Mouse (Mus musculus) neural tube, embryonic 12.5 days (tissue): ENCODE results near the gene Mtf2. TPM values are rescaled to one million over a fixed set of nuclear protein-coding genes. Genes with fewer than 3 reads are reported as not detected.
"Not testable (repeated sequence)": the region's sequence is repeated elsewhere in the genome, so short reads cannot be mapped to it uniquely, and the experiment has no call there.

ENCODE experiments used
- ATAC-seq: fragments of 200-750 bp; cut with Nextera tagmentation; 2 replicates; pipeline ENCODE4 v1.8.0; 2017; ENCODE audit warnings: low read depth, mild to moderate bottlenecking, moderate TSS enrichment, moderate library complexity; ENCODE audit not compliant: low FRiP score
- H3K27ac ChIP-seq: fragments of 300-500 bp; sonication (generic); 2 replicates; pipeline ENCODE4 v1.5.1; 2016
- H3K27me3 ChIP-seq: fragments of 300-500 bp; sonication (generic); replicated peaks from 2 replicates; pipeline ENCODE4 v1.6.1; 2016; ENCODE audit warnings: mild to moderate bottlenecking
- H3K36me3 ChIP-seq: fragments of 300-500 bp; sonication (generic); 2 replicates; pipeline ENCODE4 v1.6.1; 2016; ENCODE audit warnings: mild to moderate bottlenecking
- H3K4me1 ChIP-seq: fragments of 300-500 bp; sonication (generic); 2 replicates; pipeline ENCODE4 v1.6.1; 2016
- H3K4me2 ChIP-seq: fragments of 300-500 bp; sonication (generic); replicated peaks from 2 replicates; pipeline ENCODE4 v1.6.1; 2016; ENCODE audit warnings: mild to moderate bottlenecking
- H3K4me3 ChIP-seq: fragments of 300-500 bp; sonication (generic); 2 replicates; pipeline ENCODE4 v1.5.1; 2016
- H3K9ac ChIP-seq: fragments of 300-500 bp; sonication (generic); 2 replicates; pipeline ENCODE4 v1.6.1; 2016; ENCODE audit warnings: mild to moderate bottlenecking
- H3K9me3 ChIP-seq: fragments of 300-500 bp; sonication (generic); 2 replicates; pipeline ENCODE4 v1.6.1; 2016; ENCODE audit warnings: mild to moderate bottlenecking
- WGBS: fragments of 180-500 bp; shearing (Covaris S2); methylation state at CpG from one replicate; pipeline ENCODE4 v1.1.7; 2016; 5-methylcytosine and 5-hydroxymethylcytosine counted together
- polyA plus RNA-seq: library from polyadenylated mRNA; unstranded; fragments of >200 nt; fragmentation: Nextera tagmentation; extraction: Ambion mirVana; gene quantifications from 2 replicates; pipeline ENCODE4 v1.2.1, GENCODE M21; 2016

The Mtf2 gene
- polyA plus RNA-seq: 124 and 132 TPM in 2 replicates

GRCm38 (mm10) chr5:108065465-108066411 lies at the start of gene Mtf2:
Mtf2 (plus strand) TSS chr5:108065674.
- peak within 1 kb of the TSS; percentile 89 for H3K4me3 ChIP-seq
- peak within 1 kb of the TSS; percentile 92 for H3K27ac ChIP-seq
- H3K36me3 ChIP-seq: peaks cover 17% of the 10 kb centered on the region
- no peaks in the 10 kb centered on the region for H3K27me3 ChIP-seq
- peak within 1 kb of the TSS; percentile 99 for H3K9ac ChIP-seq
- under 1% methylated on average over 59 of the region's 59 CpGs for WGBS
- H3K4me2 ChIP-seq: peak within 1 kb of the TSS; percentile 66
- 0 out of 2 replicates have a peak, but pooled peaks cover 3% of the 10 kb centered on the region for H3K9me3 ChIP-seq
- ATAC-seq: peak; percentile 96
- H3K4me1 ChIP-seq: peaks cover 3% of the 10 kb centered on the region; the same call in 1 of the 2 replicates

GRCm38 (mm10) chr5:108017232-108017631 lies 48.2 kb upstream of the Mtf2 start:
- no peak overlapping the region for H3K27ac ChIP-seq
- no peak for ATAC-seq
- 89% methylated on average over 2 of the region's 2 CpGs for WGBS
- H3K36me3 ChIP-seq: no peaks in the 10 kb centered on the region
- no peak overlapping the region for H3K4me2 ChIP-seq
- no peaks in the 10 kb centered on the region for H3K27me3 ChIP-seq
- no peak overlapping the region for H3K4me3 ChIP-seq
- no peak overlapping the region for H3K9ac ChIP-seq
- no peaks in the 10 kb centered on the region for H3K4me1 ChIP-seq
- H3K9me3 ChIP-seq: no peaks in the 10 kb centered on the region

GRCm38 (mm10) chr5:108019367-108019766 lies 46.1 kb upstream of the Mtf2 start:
- Histone ChIP-seq H3K4me1 (no peaks in the 10 kb centered on the region), H3K9ac (no peak overlapping the region), H3K4me2 (no peak overlapping the region), H3K9me3 (no peaks in the 10 kb centered on the region), H3K27me3 (no peaks in the 10 kb centered on the region), H3K36me3 (no peaks in the 10 kb centered on the region), H3K4me3 (no peak overlapping the region), H3K27ac (no peak overlapping the region)
- 26% methylated on average over 2 of the region's 2 CpGs for WGBS
- no peak for ATAC-seq

GRCm38 (mm10) chr5:108021346-108021745 lies 44.1 kb upstream of the Mtf2 start:
- Histone ChIP-seq H3K27me3 (no peaks in the 10 kb centered on the region), H3K9ac (no peak overlapping the region), H3K27ac (no peak overlapping the region), H3K36me3 (no peaks in the 10 kb centered on the region), H3K9me3 (no peaks in the 10 kb centered on the region), H3K4me1 (no peaks in the 10 kb centered on the region), H3K4me2 (no peak overlapping the region), H3K4me3 (no peak overlapping the region)
- 79% methylated on average over 3 of the region's 3 CpGs for WGBS
- ATAC-seq: no peak

GRCm38 (mm10) chr5:108028230-108028629 lies 37.2 kb upstream of the Mtf2 start:
- no peak for ATAC-seq
- Histone ChIP-seq H3K4me1 (no peaks in the 10 kb centered on the region), H3K9me3 (no peaks in the 10 kb centered on the region), H3K4me3 (no peak overlapping the region), H3K4me2 (no peak overlapping the region), H3K36me3 (no peaks in the 10 kb centered on the region), H3K27ac (no peak overlapping the region), H3K27me3 (no peaks in the 10 kb centered on the region), H3K9ac (no peak overlapping the region)
- 94% methylated on average over 4 of the region's 4 CpGs for WGBS

- H3K27ac ChIP-seq, H3K27me3 ChIP-seq, H3K4me3 ChIP-seq, H3K4me2 ChIP-seq, H3K9me3 ChIP-seq, ATAC-seq, H3K9ac ChIP-seq, H3K36me3 ChIP-seq, H3K4me1 ChIP-seq: not testable (repeated sequence)
- 89% methylated on average over 7 of the region's 7 CpGs for WGBS
These were observed 36.5 kb upstream of the Mtf2 start for GRCm38 (mm10) chr5:108028797-108029536.

GRCm38 (mm10) chr5:108029968-108030367 lies 35.5 kb upstream of the Mtf2 start:
- Histone ChIP-seq H3K9ac (no peak overlapping the region), H3K4me3 (no peak overlapping the region), H3K27ac (no peak overlapping the region), H3K36me3 (no peaks in the 10 kb centered on the region), H3K27me3 (no peaks in the 10 kb centered on the region), H3K4me2 (no peak overlapping the region), H3K4me1 (no peaks in the 10 kb centered on the region), H3K9me3 (no peaks in the 10 kb centered on the region)
- no peak for ATAC-seq
- WGBS: 89% methylated on average over 2 of the region's 2 CpGs

- no peaks in the 10 kb centered on the region for H3K27me3 ChIP-seq
- no peak for ATAC-seq
- no peak overlapping the region for H3K4me2 ChIP-seq
- no peaks in the 10 kb centered on the region for H3K4me1 ChIP-seq
- H3K9ac ChIP-seq: no peak overlapping the region
- no peaks in the 10 kb centered on the region for H3K36me3 ChIP-seq
- H3K9me3 ChIP-seq: no peaks in the 10 kb centered on the region
- no peak overlapping the region for H3K4me3 ChIP-seq
- WGBS: 94% methylated on average over 4 of the region's 4 CpGs
- H3K27ac ChIP-seq: no peak overlapping the region
These were observed 34.2 kb upstream of the Mtf2 start for GRCm38 (mm10) chr5:108031267-108031666.

- Histone ChIP-seq H3K27ac (no peak overlapping the region), H3K4me1 (no peaks in the 10 kb centered on the region), H3K9me3 (no peaks in the 10 kb centered on the region), H3K9ac (no peak overlapping the region), H3K4me2 (no peak overlapping the region), H3K27me3 (no peaks in the 10 kb centered on the region), H3K36me3 (no peaks in the 10 kb centered on the region), H3K4me3 (no peak overlapping the region)
- 33% methylated on average over 4 of the region's 4 CpGs for WGBS
- ATAC-seq: no peak
These were observed 31.3 kb upstream of the Mtf2 start for GRCm38 (mm10) chr5:108034194-108034593.

- H3K4me3 ChIP-seq: no peak overlapping the region
- H3K36me3 ChIP-seq: no peaks in the 10 kb centered on the region
- H3K9me3 ChIP-seq: no peaks in the 10 kb centered on the region
- no peak overlapping the region for H3K27ac ChIP-seq
- H3K27me3 ChIP-seq: no peaks in the 10 kb centered on the region
- WGBS: 16% methylated on average over 2 of the region's 2 CpGs
- no peak for ATAC-seq
- H3K9ac ChIP-seq: no peak overlapping the region
- H3K4me2 ChIP-seq: no peak overlapping the region
- no peaks in the 10 kb centered on the region for H3K4me1 ChIP-seq
These were observed 30.0 kb upstream of the Mtf2 start for GRCm38 (mm10) chr5:108035523-108035922.

GRCm38 (mm10) chr5:108042061-108042460 lies 23.4 kb upstream of the Mtf2 start:
- Histone ChIP-seq H3K9me3 (no peaks in the 10 kb centered on the region), H3K27me3 (no peaks in the 10 kb centered on the region), H3K4me2 (no peak overlapping the region), H3K4me1 (no peaks in the 10 kb centered on the region), H3K27ac (no peak overlapping the region), H3K9ac (no peak overlapping the region), H3K36me3 (no peaks in the 10 kb centered on the region), H3K4me3 (no peak overlapping the region)
- ATAC-seq: no peak
- 86% methylated on average over 5 of the region's 5 CpGs for WGBS

- no peaks in the 10 kb centered on the region for H3K4me1 ChIP-seq
- no peaks in the 10 kb centered on the region for H3K27me3 ChIP-seq
- no peak overlapping the region for H3K4me3 ChIP-seq
- 68% methylated on average over 1 of the region's 1 CpGs for WGBS
- no peaks in the 10 kb centered on the region for H3K9me3 ChIP-seq
- no peak overlapping the region for H3K4me2 ChIP-seq
- no peak overlapping the region for H3K27ac ChIP-seq
- no peaks in the 10 kb centered on the region for H3K36me3 ChIP-seq
- no peak overlapping the region for H3K9ac ChIP-seq
- no peak for ATAC-seq
These were observed 21.6 kb upstream of the Mtf2 start for GRCm38 (mm10) chr5:108043908-108044307.
